Mouse (Mus musculus) mature B cell (primary cell): ENCODE measurements around the gene Plch2.

Experiments
- in situ Hi-C: fragments of 300-500 bp; cut with MboI; formaldehyde crosslinking; loops from 2 replicates; pipeline ENCODE4 v1.14.3; 2019

Plch2 gene

DNA sequence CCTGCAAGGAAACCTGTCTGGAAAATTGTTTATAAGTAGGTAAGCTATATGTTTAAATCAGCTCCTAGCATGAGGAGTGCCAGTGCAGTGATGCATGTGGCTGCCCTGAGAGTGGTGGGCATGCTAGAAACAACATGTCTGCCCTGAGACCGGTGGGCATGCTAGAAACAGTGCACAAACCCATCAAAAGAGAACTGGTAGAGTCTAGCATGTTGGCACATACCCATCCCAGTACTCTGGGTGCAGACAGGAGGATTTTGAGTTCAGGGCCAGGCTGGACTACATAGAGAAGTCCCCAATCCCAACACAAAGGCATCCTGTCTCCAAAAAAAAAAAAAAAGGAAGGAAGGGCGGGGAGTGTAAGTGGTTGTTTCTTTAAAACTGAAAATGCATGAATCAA is 121.8 kb downstream of the Plch2 start:
- in situ Hi-C loops, result no loop called here

DNA sequence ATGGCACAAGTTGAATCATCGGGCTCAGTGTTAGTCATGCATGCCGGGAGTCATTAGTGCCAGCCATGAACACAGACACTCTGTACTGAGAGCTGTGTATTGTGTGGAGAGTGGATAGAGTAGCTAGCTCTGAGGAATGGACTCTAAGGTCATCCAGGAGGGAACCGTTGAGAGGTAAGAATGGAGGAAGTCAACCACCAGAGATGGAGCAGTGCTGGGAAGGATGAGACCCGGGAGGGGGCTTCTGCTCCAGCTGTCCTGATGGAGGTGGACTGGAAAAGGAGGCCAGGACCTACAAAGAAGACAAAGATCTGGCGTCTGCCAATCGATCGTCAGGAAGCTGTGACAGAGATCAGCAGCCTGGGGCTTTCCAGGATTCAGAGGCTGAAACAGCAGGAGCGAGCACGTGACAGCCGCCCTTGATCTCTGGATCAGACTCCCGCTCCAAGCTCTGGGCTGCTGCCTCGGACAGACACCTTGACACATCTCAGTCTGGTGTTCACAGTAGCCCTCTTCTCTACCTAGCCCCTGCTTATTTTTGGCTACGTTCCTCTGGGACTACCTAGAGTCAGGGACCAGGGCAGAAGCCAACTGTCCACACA is 123.2 kb downstream of the Plch2 start:
- in situ Hi-C loops, result no loop called here
